Mouse (Mus musculus) intestine, embryonic 16.5 days (tissue): ENCODE measurements at regions not wholly inside any gene's neighbourhood (a gene's known extent, or its start where the extent isn't known, plus 50 kb on each side); places are given as distances from the start of the nearest gene placed in this dataset.

ENCODE experiments used
- ATAC-seq: fragments of 200-750 bp; cut with Nextera tagmentation; 2 replicates; pipeline ENCODE4 v1.8.0; 2017; ENCODE audit warnings: moderate TSS enrichment, moderate library complexity
- H3K27ac ChIP-seq: fragments of 300-500 bp; sonication (generic); 2 replicates; pipeline ENCODE4 v1.5.1; 2014; ENCODE audit warnings: mild to moderate bottlenecking, low read length
- H3K27me3 ChIP-seq: fragments of 300-500 bp; sonication (generic); replicated peaks from 2 replicates; pipeline ENCODE4 v1.6.1; 2014; ENCODE audit warnings: low read length, control low read depth, mixed read lengths; ENCODE audit not compliant: control insufficient read depth, insufficient read depth
- H3K36me3 ChIP-seq: fragments of 300-500 bp; sonication (generic); 2 replicates; pipeline ENCODE4 v1.6.1; 2014; ENCODE audit warnings: low read length, control low read depth; ENCODE audit not compliant: control insufficient read depth, insufficient read depth
- H3K4me1 ChIP-seq: fragments of 300-500 bp; sonication (generic); 2 replicates; pipeline ENCODE4 v1.6.1; 2014; ENCODE audit warnings: low read length, control low read depth, mixed read lengths; ENCODE audit not compliant: control insufficient read depth, insufficient read depth
- H3K4me2 ChIP-seq: fragments of 300-500 bp; sonication (generic); 2 replicates; pipeline ENCODE4 v1.6.1; 2014; ENCODE audit warnings: low read depth, low read length, control low read depth
- H3K4me3 ChIP-seq: fragments of 300-500 bp; sonication (generic); 2 replicates; pipeline ENCODE4 v1.5.1; 2014; ENCODE audit warnings: mild to moderate bottlenecking, low read length
- H3K9ac ChIP-seq: fragments of 300-500 bp; sonication (generic); 2 replicates; pipeline ENCODE4 v1.6.1; 2014; ENCODE audit warnings: low read depth, low read length
- H3K9me3 ChIP-seq: fragments of 300-500 bp; sonication (generic); 2 replicates; pipeline ENCODE4 v1.6.1; 2016; ENCODE audit warnings: low read length, control low read depth; ENCODE audit not compliant: control insufficient read depth
- WGBS: fragments of 180-500 bp; shearing (Covaris S2); extraction: QIAGEN DNeasy Blood & Tissue Kit; methylation state at CpG from one replicate; pipeline ENCODE4 v1.1.7; 2014; 5-methylcytosine and 5-hydroxymethylcytosine counted together

- Histone ChIP-seq H3K9me3 (no peaks in the 10 kb centered on the region), H3K27ac (no peak overlapping the region), H3K36me3 (no peaks in the 10 kb centered on the region), H3K27me3 (no peaks in the 10 kb centered on the region), H3K4me2 (no peak overlapping the region), H3K4me3 (no peak overlapping the region), H3K9ac (no peak overlapping the region), H3K4me1 (no peaks in the 10 kb centered on the region)
- ATAC-seq = no peak
- WGBS = 62% methylated on average over 9 of the region's 9 CpGs
Measured at GRCm38 (mm10) chr4:131132781-131133180, 188.6 kb downstream of the Matn1 start.

DNA sequence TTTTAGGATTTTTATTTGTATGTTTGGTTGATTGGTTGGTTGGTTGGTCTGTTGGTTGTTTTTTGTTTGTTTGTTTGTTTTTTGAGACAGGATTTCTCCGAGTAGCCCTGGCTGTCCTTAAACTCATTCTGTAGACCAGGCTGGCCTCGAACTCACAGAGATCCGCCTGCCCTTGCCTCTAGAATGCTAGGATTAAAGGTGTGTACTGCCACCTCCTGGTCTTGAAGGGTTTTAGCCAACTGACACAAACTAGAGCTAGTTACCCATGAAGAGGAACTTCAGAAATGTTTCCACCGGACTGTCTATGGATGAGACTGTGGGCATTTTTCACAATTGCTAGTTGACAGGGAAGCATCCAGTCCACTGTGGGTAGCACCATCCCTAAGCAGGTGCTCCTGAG, 191.7 kb downstream of the Matn1 start:
- 82% methylated on average over 4 of the region's 4 CpGs for WGBS
- no peak overlapping the region for H3K27ac ChIP-seq
- no peak overlapping the region for H3K4me2 ChIP-seq
- no peak overlapping the region for H3K9ac ChIP-seq
- H3K27me3 ChIP-seq = no peaks in the 10 kb centered on the region
- no peak overlapping the region for H3K4me3 ChIP-seq
- ATAC-seq = no peak
- no peaks in the 10 kb centered on the region for H3K36me3 ChIP-seq
- H3K4me1 ChIP-seq = no peaks in the 10 kb centered on the region
- no peaks in the 10 kb centered on the region for H3K9me3 ChIP-seq

DNA sequence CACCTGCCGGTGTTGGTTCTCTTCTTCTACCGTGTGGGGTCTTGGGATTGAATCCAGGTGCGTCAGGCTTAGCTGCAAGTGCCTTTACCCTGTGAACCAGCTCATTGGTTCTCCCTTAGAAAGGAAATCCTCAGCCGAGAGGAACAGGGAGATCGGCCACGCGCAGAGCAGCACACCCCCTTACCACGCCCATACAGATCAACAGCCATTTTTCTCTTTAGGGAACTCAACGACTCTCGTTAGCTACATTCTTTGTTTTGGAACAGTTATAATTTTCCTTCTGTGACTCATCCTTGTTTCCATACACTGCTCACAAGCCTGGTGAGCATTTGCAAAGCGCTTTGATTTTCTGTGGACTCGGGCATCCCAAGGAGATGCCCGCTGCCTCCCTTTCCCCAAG, 194.7 kb downstream of the Matn1 start:
- 78% methylated on average over 13 of the region's 13 CpGs for WGBS
- Histone ChIP-seq H3K4me3 (no peak overlapping the region), H3K27ac (no peak overlapping the region), H3K4me2 (no peak overlapping the region), H3K27me3 (no peaks in the 10 kb centered on the region), H3K9me3 (no peaks in the 10 kb centered on the region), H3K36me3 (no peaks in the 10 kb centered on the region), H3K9ac (no peak overlapping the region), H3K4me1 (no peaks in the 10 kb centered on the region)
- no peak for ATAC-seq

- H3K27me3 ChIP-seq = no peaks in the 10 kb centered on the region
- H3K36me3 ChIP-seq = no peaks in the 10 kb centered on the region
- 77% methylated on average over 17 of the region's 17 CpGs for WGBS
- 0 out of 2 replicates have a peak, but pooled peaks cover 5% of the 10 kb centered on the region for H3K9me3 ChIP-seq
- H3K9ac ChIP-seq = no peak overlapping the region
- H3K4me3 ChIP-seq = no peak overlapping the region
- no peak overlapping the region for H3K27ac ChIP-seq
- H3K4me2 ChIP-seq = no peak overlapping the region
- no peaks in the 10 kb centered on the region for H3K4me1 ChIP-seq
- no peak for ATAC-seq
Measured at GRCm38 (mm10) chr4:131141890-131142465, 197.8 kb downstream of the Matn1 start.

GRCm38 (mm10) chr4:131145507-131145906, 201.3 kb downstream of the Matn1 start:
- no peak for ATAC-seq
- H3K27ac ChIP-seq = no peak overlapping the region
- H3K9me3 ChIP-seq = 0 out of 2 replicates have a peak, but pooled peaks cover 5% of the 10 kb centered on the region
- H3K36me3 ChIP-seq = no peaks in the 10 kb centered on the region
- no peak overlapping the region for H3K9ac ChIP-seq
- no peak overlapping the region for H3K4me3 ChIP-seq
- no peak overlapping the region for H3K4me2 ChIP-seq
- no peaks in the 10 kb centered on the region for H3K27me3 ChIP-seq
- 59% methylated on average over 1 of the region's 1 CpGs for WGBS
- H3K4me1 ChIP-seq = no peaks in the 10 kb centered on the region

DNA sequence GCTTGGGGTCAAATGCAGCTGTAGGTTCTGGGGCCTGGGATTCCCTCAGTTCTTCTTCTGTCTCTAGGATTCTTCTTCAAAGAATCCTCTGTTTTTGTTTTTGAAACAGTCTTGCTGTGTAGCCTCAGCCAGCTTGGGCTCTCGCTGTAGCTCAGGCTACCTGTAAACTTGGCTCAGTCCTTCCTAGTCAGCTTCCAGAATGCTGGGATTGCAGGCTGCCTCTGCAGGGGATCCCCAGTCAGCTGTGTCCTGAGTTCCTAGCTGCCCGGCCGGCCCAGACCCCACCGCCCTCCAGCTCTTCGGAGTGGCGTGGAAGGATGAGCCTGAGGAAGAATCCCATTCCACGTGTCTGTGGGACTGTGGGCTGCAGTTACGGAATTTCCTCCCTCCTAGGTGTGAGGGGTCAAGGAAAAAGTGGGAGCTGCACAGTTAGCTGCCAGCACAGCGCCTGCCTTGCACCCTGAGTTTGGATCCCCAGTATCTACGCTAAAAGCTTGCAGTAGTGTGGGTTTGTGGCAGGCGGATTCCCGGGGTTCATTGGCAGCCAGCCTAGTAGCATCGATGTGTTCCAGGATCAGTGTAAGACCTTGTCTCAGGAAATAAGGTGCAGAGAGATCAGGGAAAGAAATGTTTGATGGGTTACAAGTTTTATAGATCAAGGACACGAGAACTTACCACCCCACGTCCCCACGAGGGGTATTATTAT, 204.0 kb downstream of the Matn1 start:
- Histone ChIP-seq H3K9ac (no peak overlapping the region), H3K4me3 (no peak overlapping the region), H3K4me2 (no peak overlapping the region), H3K4me1 (no peaks in the 10 kb centered on the region), H3K9me3 (0 out of 2 replicates have a peak, but pooled peaks cover 5% of the 10 kb centered on the region), H3K27me3 (no peaks in the 10 kb centered on the region), H3K36me3 (no peaks in the 10 kb centered on the region), H3K27ac (no peak overlapping the region)
- no peak for ATAC-seq
- 69% methylated on average over 16 of the region's 16 CpGs for WGBS

DNA sequence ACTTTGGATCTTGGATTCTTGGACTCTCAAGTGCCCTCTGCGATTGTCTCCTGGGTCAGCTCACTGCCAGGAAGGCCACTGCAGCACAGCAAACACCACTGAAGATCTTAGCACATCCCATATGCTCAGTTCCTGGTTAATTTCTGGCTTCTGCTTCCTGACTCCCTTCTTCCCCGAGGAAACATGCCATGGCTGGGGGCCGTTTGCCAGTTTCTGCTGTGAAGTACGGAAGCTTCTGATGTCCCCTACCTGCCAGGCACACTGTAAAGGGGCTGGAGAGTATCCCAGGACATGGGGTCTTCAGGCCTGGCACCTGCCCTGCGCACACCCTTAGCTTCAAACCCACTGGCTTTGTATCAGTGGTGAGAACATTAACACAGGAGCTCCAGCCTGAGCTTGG, 205.3 kb downstream of the Matn1 start:
- ATAC-seq = no peak
- no peaks in the 10 kb centered on the region for H3K4me1 ChIP-seq
- no peak overlapping the region for H3K27ac ChIP-seq
- H3K9me3 ChIP-seq = 0 out of 2 replicates have a peak, but pooled peaks cover 5% of the 10 kb centered on the region
- no peak overlapping the region for H3K4me3 ChIP-seq
- 76% methylated on average over 5 of the region's 5 CpGs for WGBS
- H3K9ac ChIP-seq = no peak overlapping the region
- H3K4me2 ChIP-seq = no peak overlapping the region
- H3K27me3 ChIP-seq = no peaks in the 10 kb centered on the region
- H3K36me3 ChIP-seq = no peaks in the 10 kb centered on the region

DNA sequence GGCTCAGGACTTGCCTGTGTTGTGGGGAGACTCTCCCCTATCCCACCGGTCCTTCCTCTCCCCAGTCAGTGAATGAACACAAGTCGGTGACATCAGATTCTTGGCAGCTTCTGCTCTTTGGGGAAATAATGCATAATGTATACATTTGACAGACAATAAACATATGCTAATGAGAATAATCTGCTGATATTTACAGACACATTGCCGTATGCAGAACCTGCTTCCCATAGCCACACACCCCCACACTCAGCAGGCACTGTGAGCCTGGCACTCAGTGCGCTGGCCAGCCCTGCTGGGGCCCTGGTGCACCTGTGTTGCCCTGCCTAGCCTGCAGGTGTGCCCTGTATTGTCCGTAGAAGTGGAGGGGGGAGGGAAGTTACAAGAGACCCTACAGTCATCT, 215.5 kb downstream of the Matn1 start:
- Histone ChIP-seq H3K9ac (no peak overlapping the region), H3K27me3 (no peaks in the 10 kb centered on the region), H3K27ac (no peak overlapping the region), H3K4me2 (no peak overlapping the region), H3K9me3 (no peaks in the 10 kb centered on the region), H3K36me3 (no peaks in the 10 kb centered on the region), H3K4me1 (no peaks in the 10 kb centered on the region), H3K4me3 (no peak overlapping the region)
- 45% methylated on average over 5 of the region's 5 CpGs for WGBS
- no peak for ATAC-seq

GRCm38 (mm10) chr4:131160135-131160534, 215.9 kb downstream of the Matn1 start:
- no peak for ATAC-seq
- Histone ChIP-seq H3K9me3 (no peaks in the 10 kb centered on the region), H3K27ac (no peak overlapping the region), H3K36me3 (no peaks in the 10 kb centered on the region), H3K27me3 (no peaks in the 10 kb centered on the region), H3K4me3 (no peak overlapping the region), H3K9ac (no peak overlapping the region), H3K4me2 (no peak overlapping the region), H3K4me1 (no peaks in the 10 kb centered on the region)
- 28% methylated on average over 5 of the region's 5 CpGs for WGBS

GRCm38 (mm10) chr4:131161501-131161900, 217.3 kb downstream of the Matn1 start:
- Histone ChIP-seq H3K36me3 (no peaks in the 10 kb centered on the region), H3K27ac (no peak overlapping the region), H3K27me3 (no peaks in the 10 kb centered on the region), H3K4me2 (no peak overlapping the region), H3K4me1 (no peaks in the 10 kb centered on the region), H3K4me3 (no peak overlapping the region), H3K9ac (no peak overlapping the region), H3K9me3 (no peaks in the 10 kb centered on the region)
- WGBS = 59% methylated on average over 9 of the region's 9 CpGs
- no peak for ATAC-seq
